Mouse (Mus musculus) spleen, adult 2 months (tissue): ENCODE results near the gene Anks6. TPM values are rescaled to one million over a fixed set of nuclear protein-coding genes. Genes with fewer than 3 reads are reported as not detected.

Experiments used
- DNase-seq, 2 experiments: peaks; one replicate each; pipeline versions ENCODE4 v3.0.0 to v3.0.0-alpha.2; 2012 to 2021; ENCODE audit warnings: low spot score in 2 of 2, low read depth in 1 of 2
- H3K27ac ChIP-seq: fragments of 200-500 bp; 2 replicates; pipeline ENCODE4 v1.5.1; 2012; ENCODE audit warnings: low read length, inconsistent platforms; ENCODE audit not compliant: insufficient read depth
- H3K27me3 ChIP-seq: fragments of 200-500 bp; 2 replicates; pipeline ENCODE4 v1.6.1; 2012; ENCODE audit warnings: mild to moderate bottlenecking, moderate library complexity, low read length, inconsistent platforms; ENCODE audit not compliant: control insufficient read depth, insufficient read depth
- H3K36me3 ChIP-seq: fragments of 200-500 bp; 2 replicates; pipeline ENCODE4 v1.6.1; 2012; ENCODE audit warnings: mild to moderate bottlenecking, low read length, inconsistent platforms; ENCODE audit not compliant: control insufficient read depth, insufficient read depth
- H3K4me1 ChIP-seq: fragments of 200-500 bp; 2 replicates; pipeline ENCODE4 v1.6.1; 2011; ENCODE audit warnings: inconsistent platforms; ENCODE audit not compliant: control insufficient read depth, insufficient read depth, insufficient read length
- H3K4me3 ChIP-seq: fragments of 200-500 bp; 2 replicates; pipeline ENCODE4 v1.5.1; 2011; ENCODE audit warnings: mild to moderate bottlenecking, inconsistent platforms; ENCODE audit not compliant: insufficient read depth, insufficient read length; ENCODE audit errors: extremely low read depth
- CTCF ChIP-seq: fragments of 200-500 bp; IDR thresholded peaks from 2 replicates; pipeline ENCODE4 v1.5.1; 2011; ENCODE audit warnings: mild to moderate bottlenecking, inconsistent platforms; ENCODE audit not compliant: insufficient read depth, insufficient read length, insufficient replicate concordance; ENCODE audit errors: extremely low read depth
- POLR2A ChIP-seq: fragments of 200-500 bp; IDR thresholded peaks from 2 replicates; pipeline ENCODE4 v1.6.1; 2011; ENCODE audit warnings: low read depth, low read length, inconsistent platforms
- WGBS: fragments of 180-500 bp; shearing (Covaris S2); methylation state at CpG from one replicate; pipeline ENCODE4 v1.1.7; 2018; 5-methylcytosine and 5-hydroxymethylcytosine counted together
- polyA plus RNA-seq: library from polyadenylated mRNA; depleted of rRNA; stranded (reverse); fragments of >200 nt; gene quantifications from 2 replicates; pipeline ENCODE4 v1.2.3, GENCODE M21; 2012

Anks6 gene
- polyA plus RNA-seq, 1 experiment = 1.5 TPM

GRCm38 (mm10) chr4:47046974-47047373 is 10.3 kb downstream of the Anks6 start:
- WGBS = 93% methylated on average over 6 of the region's 6 CpGs
- TF ChIP-seq CTCF (no peak), POLR2A (no peak)
- Histone ChIP-seq H3K27me3 (no peaks in the 10 kb centered on the region), H3K4me3 (no peak overlapping the region), H3K27ac (no peak overlapping the region), H3K36me3 (no peaks in the 10 kb centered on the region), H3K4me1 (no peaks in the 10 kb centered on the region)
- no peak for DNase-seq

GRCm38 (mm10) chr4:47043866-47044265 is 13.4 kb downstream of the Anks6 start:
- TF ChIP-seq POLR2A = no peak
- no peak for TF ChIP-seq CTCF
- H3K27me3 ChIP-seq = no peaks in the 10 kb centered on the region
- 94% methylated on average over 9 of the region's 9 CpGs for WGBS
- H3K36me3 ChIP-seq = no peaks in the 10 kb centered on the region
- no peak overlapping the region for H3K4me3 ChIP-seq
- no peak overlapping the region for H3K27ac ChIP-seq
- no peaks in the 10 kb centered on the region for H3K4me1 ChIP-seq
- no peak for DNase-seq

- TF ChIP-seq CTCF (no peak), POLR2A (no peak)
- Histone ChIP-seq H3K4me3 (no peak overlapping the region), H3K36me3 (no peaks in the 10 kb centered on the region), H3K4me1 (no peaks in the 10 kb centered on the region), H3K27me3 (no peaks in the 10 kb centered on the region), H3K27ac (no peak overlapping the region)
- DNase-seq = no peak
- WGBS = 90% methylated on average over 10 of the region's 10 CpGs
Measured at GRCm38 (mm10) chr4:47039586-47039985, 17.6 kb downstream of the Anks6 start.

GRCm38 (mm10) chr4:47037321-47037657 is 19.9 kb downstream of the Anks6 start:
- peak; percentile 43 to 74 for DNase-seq
- H3K4me3 ChIP-seq = no peak overlapping the region
- no peaks in the 10 kb centered on the region for H3K27me3 ChIP-seq
- TF ChIP-seq POLR2A (no peak), CTCF (peak; percentile 89; the same call in 1 of the 2 replicates)
- no peak overlapping the region for H3K27ac ChIP-seq
- H3K4me1 ChIP-seq = no peaks in the 10 kb centered on the region
- H3K36me3 ChIP-seq = no peaks in the 10 kb centered on the region
- WGBS = 12% methylated on average over 5 of the region's 5 CpGs

GRCm38 (mm10) chr4:47036486-47037320 is 20.5 kb downstream of the Anks6 start:
- no peaks in the 10 kb centered on the region for H3K4me1 ChIP-seq
- H3K27ac ChIP-seq = no peak overlapping the region
- no peaks in the 10 kb centered on the region for H3K27me3 ChIP-seq
- TF ChIP-seq POLR2A (no peak), CTCF (no peak)
- H3K36me3 ChIP-seq = no peaks in the 10 kb centered on the region
- no peak overlapping the region for H3K4me3 ChIP-seq
- WGBS = 73% methylated on average over 13 of the region's 13 CpGs
- DNase-seq = no peak

- H3K36me3 ChIP-seq = no peaks in the 10 kb centered on the region
- WGBS = 89% methylated on average over 14 of the region's 14 CpGs
- H3K4me1 ChIP-seq = no peaks in the 10 kb centered on the region
- H3K27ac ChIP-seq = no peak overlapping the region
- H3K27me3 ChIP-seq = no peaks in the 10 kb centered on the region
- TF ChIP-seq POLR2A (no peak), CTCF (no peak)
- H3K4me3 ChIP-seq = no peak overlapping the region
- DNase-seq = no peak
Measured at GRCm38 (mm10) chr4:47035536-47035935, 21.7 kb downstream of the Anks6 start.

GRCm38 (mm10) chr4:47032171-47032570 is 25.1 kb downstream of the Anks6 start:
- TF ChIP-seq POLR2A (no peak), CTCF (no peak)
- Histone ChIP-seq H3K27ac (no peak overlapping the region), H3K36me3 (no peaks in the 10 kb centered on the region), H3K4me1 (no peaks in the 10 kb centered on the region), H3K4me3 (no peak overlapping the region), H3K27me3 (no peaks in the 10 kb centered on the region)
- 90% methylated on average over 8 of the region's 8 CpGs for WGBS
- no peak for DNase-seq
